Mouse (Mus musculus) MEL (cell line): Measurements from ENCODE around the gene Mapk8ip1. TPM values are rescaled to one million over a fixed set of nuclear protein-coding genes. Genes with fewer than 3 reads are reported as not detected.

Experiments
- DNase-seq: peaks from one replicate; pipeline ENCODE4 v3.0.0; 2011; ENCODE audit warnings: low read depth, low spot score
- H3K27ac ChIP-seq: 2 replicates; pipeline ENCODE4 v1.5.1; 2012; ENCODE audit warnings: low read depth, mild to moderate bottlenecking, control low read depth, low read length, moderate library complexity; ENCODE audit not compliant: control insufficient read depth
- H3K27me3 ChIP-seq, 2 experiments: fragments of 150-350 bp in 1 of 2; sonication (generic) in 1 of 2; 2 replicates each; pipeline ENCODE4 v1.6.1; 2012; ENCODE audit warnings: low read length in 2 of 2, mild to moderate bottlenecking in 2 of 2, improper control_type of control experiment in 1 of 2, moderate library complexity in 1 of 2; ENCODE audit not compliant: insufficient read depth in 2 of 2, control insufficient read depth in 1 of 2
- H3K36me3 ChIP-seq, 2 experiments: 2 replicates each; pipeline ENCODE4 v1.6.1; 2012 to 2014; ENCODE audit warnings: low read length in 2 of 2, improper control_type of control experiment in 1 of 2, inconsistent platforms in 1 of 2, mild to moderate bottlenecking in 1 of 2; ENCODE audit not compliant: insufficient read depth in 2 of 2, control insufficient read depth in 1 of 2
- H3K4me1 ChIP-seq, 2 experiments: fragments of 150-350 bp in 1 of 2; sonication (generic) in 1 of 2; 2 replicates each; pipeline ENCODE4 v1.6.1; 2012; ENCODE audit warnings: low read length in 2 of 2, improper control_type of control experiment in 1 of 2, mild to moderate bottlenecking in 1 of 2; ENCODE audit not compliant: insufficient read depth in 2 of 2, control insufficient read depth in 1 of 2
- H3K4me3 ChIP-seq, 2 experiments: fragments of 150-350 bp in 1 of 2; sonication (generic) in 1 of 2; 2 replicates each; pipeline ENCODE4 v1.5.1; 2012; ENCODE audit warnings: low read depth in 2 of 2, low read length in 2 of 2, mild to moderate bottlenecking in 2 of 2, moderate library complexity in 2 of 2, control low read depth in 1 of 2, improper control_type of control experiment in 1 of 2; ENCODE audit not compliant: control insufficient read depth in 1 of 2, insufficient read depth in 1 of 2
- H3K79me2 ChIP-seq: 2 replicates; pipeline ENCODE4 v1.6.1; 2012; ENCODE audit warnings: mild to moderate bottlenecking, low read length, moderate library complexity; ENCODE audit not compliant: control insufficient read depth, poor library complexity, insufficient read depth
- H3K9ac ChIP-seq: 2 replicates; pipeline ENCODE4 v1.6.1; 2012; ENCODE audit warnings: low read depth, mild to moderate bottlenecking, control low read depth, low read length, moderate library complexity; ENCODE audit not compliant: control insufficient read depth, poor library complexity, severe bottlenecking
- H3K9me3 ChIP-seq: fragments of 150-350 bp; sonication (generic); replicated peaks from 2 replicates; pipeline ENCODE4 v1.6.1; 2012; ENCODE audit warnings: mild to moderate bottlenecking, low read length, improper control_type of control experiment, moderate library complexity; ENCODE audit not compliant: insufficient read depth
- CTCF ChIP-seq, 3 experiments: IDR thresholded peaks in 2 of 3; conservative IDR thresholded peaks in 1 of 3; 2 replicates each; pipeline ENCODE4 v1.5.1; 2011 to 2012; ENCODE audit warnings: low read length in 3 of 3, low read depth in 2 of 3, mild to moderate bottlenecking in 2 of 3, improper control_type of control experiment in 1 of 3, inconsistent platforms in 1 of 3, mixed read lengths in 1 of 3, moderate library complexity in 1 of 3; ENCODE audit not compliant: control insufficient read depth in 1 of 3, insufficient read depth in 1 of 3, poor library complexity in 1 of 3, severe bottlenecking in 1 of 3
- E2F4 ChIP-seq: IDR thresholded peaks from 2 replicates; pipeline ENCODE4 v1.6.1; 2011; ENCODE audit warnings: low read depth, low read length, improper control_type of control experiment, borderline replicate concordance
- GABPA ChIP-seq: IDR thresholded peaks from 2 replicates; pipeline ENCODE4 v1.6.1; 2012; ENCODE audit warnings: low read depth, mild to moderate bottlenecking, inconsistent platforms, low read length, improper control_type of control experiment, moderate library complexity
- GATA1 ChIP-seq: IDR thresholded peaks from 2 replicates; pipeline ENCODE4 v1.6.1; 2011; ENCODE audit warnings: low read depth, low read length, improper control_type of control experiment
- KAT2A ChIP-seq: conservative IDR thresholded peaks from 2 replicates; pipeline ENCODE4 v1.6.1; 2012; ENCODE audit warnings: low read depth, low read length, improper control_type of control experiment, inconsistent platforms
- MAX ChIP-seq: IDR thresholded peaks from 2 replicates; pipeline ENCODE4 v1.6.1; 2011; ENCODE audit warnings: low read length, improper control_type of control experiment
- MEF2A ChIP-seq: IDR thresholded peaks from 2 replicates; pipeline ENCODE4 v1.6.1; 2014; ENCODE audit warnings: low read depth, mild to moderate bottlenecking, inconsistent platforms, low read length, improper control_type of control experiment; ENCODE audit not compliant: poor library complexity, insufficient replicate concordance, severe bottlenecking; ENCODE audit errors: extremely low read depth
- MXI1 ChIP-seq: IDR thresholded peaks from 2 replicates; pipeline ENCODE4 v1.6.1; 2011; ENCODE audit warnings: mild to moderate bottlenecking, low read depth, low read length, improper control_type of control experiment
- MYB ChIP-seq: IDR thresholded peaks from 2 replicates; pipeline ENCODE4 v1.6.1; 2011; ENCODE audit warnings: mild to moderate bottlenecking, low read depth, low read length, improper control_type of control experiment
- MYC ChIP-seq: IDR thresholded peaks from 2 replicates; pipeline ENCODE4 v1.6.1; 2011; ENCODE audit warnings: low read depth, mild to moderate bottlenecking, low read length, improper control_type of control experiment, moderate library complexity
- NRF1 ChIP-seq: IDR thresholded peaks from 2 replicates; pipeline ENCODE4 v1.6.1; 2014; ENCODE audit warnings: low read depth, mild to moderate bottlenecking, inconsistent platforms, low read length, improper control_type of control experiment, moderate library complexity; ENCODE audit not compliant: poor library complexity, insufficient read depth, severe bottlenecking
- POLR2A ChIP-seq, 2 experiments: IDR thresholded peaks; 2 replicates each; pipeline ENCODE4 v1.6.1; 2011 to 2012; ENCODE audit warnings: low read length in 2 of 2, mild to moderate bottlenecking in 2 of 2, control low read depth in 1 of 2, improper control_type of control experiment in 1 of 2, low read depth in 1 of 2, moderate library complexity in 1 of 2; ENCODE audit not compliant: control insufficient read depth in 1 of 2, insufficient read depth in 1 of 2, poor library complexity in 1 of 2
- POLR2AphosphoS2 ChIP-seq: IDR thresholded peaks from 2 replicates; pipeline ENCODE4 v1.6.1; 2011; ENCODE audit warnings: low read length, improper control_type of control experiment
- TAL1 ChIP-seq: IDR thresholded peaks from 2 replicates; pipeline ENCODE4 v1.6.1; 2012; ENCODE audit warnings: mild to moderate bottlenecking, inconsistent platforms, low read length, moderate library complexity, mixed read lengths
- TBP ChIP-seq: IDR thresholded peaks from 2 replicates; pipeline ENCODE4 v1.8.0; 2011; ENCODE audit warnings: low read depth, low read length, improper control_type of control experiment
- TCF12 ChIP-seq: IDR thresholded peaks from 2 replicates; pipeline ENCODE4 v1.6.1; 2014; ENCODE audit warnings: low read depth, mild to moderate bottlenecking, inconsistent platforms, low read length, improper control_type of control experiment, moderate library complexity
- UBTF ChIP-seq: IDR thresholded peaks from 2 replicates; pipeline ENCODE4 v1.6.1; 2012; ENCODE audit warnings: low read depth, mild to moderate bottlenecking, inconsistent platforms, low read length, improper control_type of control experiment, moderate library complexity, borderline replicate concordance; ENCODE audit not compliant: insufficient read depth
- ZC3H11A ChIP-seq: IDR thresholded peaks from 2 replicates; pipeline ENCODE4 v1.6.1; 2012; ENCODE audit warnings: low read depth, mild to moderate bottlenecking, inconsistent platforms, low read length, improper control_type of control experiment
- ZMIZ1 ChIP-seq: IDR thresholded peaks from 2 replicates; pipeline ENCODE4 v1.6.1; 2012; ENCODE audit warnings: low read depth, mild to moderate bottlenecking, inconsistent platforms, low read length, improper control_type of control experiment, moderate library complexity
- ZNF384 ChIP-seq: IDR thresholded peaks from 2 replicates; pipeline ENCODE4 v1.6.1; 2012; ENCODE audit warnings: low read depth, mild to moderate bottlenecking, inconsistent platforms, low read length, improper control_type of control experiment
- polyA plus RNA-seq, 2 experiments: library from polyadenylated mRNA; stranded (reverse) in 1 of 2; unstranded in 1 of 2; fragments of >175 nt in 1 of 2; fragments of >200 nt in 1 of 2; gene quantifications; 2 replicates each; pipeline versions ENCODE4 v1.2.1 to v1.2.4; 2012; ENCODE audit warnings: low replicate concordance in 2 of 2, low read depth in 1 of 2; ENCODE audit not compliant: insufficient read length in 2 of 2, insufficient read depth in 1 of 2, missing spikeins in 1 of 2
- total RNA-seq: library from RNA; depleted of rRNA; stranded (reverse); fragments of 300-350 nt; gene quantifications from 2 replicates; pipeline ENCODE4 v1.2.3, GENCODE M21; 2012

Gene Mapk8ip1
- total and polyA plus RNA-seq, 3 experiments = 2.5 to 3.8 TPM; not detected in 1

GRCm38 (mm10) chr2:92380495-92381050 lies 20.5 kb downstream of the Mapk8ip1 start:
- H3K79me2 ChIP-seq = peaks cover 2% of the 10 kb centered on the region
- TF ChIP-seq ZC3H11A = no peak
- no peak for TF ChIP-seq TBP
- no peak for TF ChIP-seq ZNF384
- no peak for TF ChIP-seq NRF1
- TF ChIP-seq CTCF (IDR thresholded peaks at IDR 0.05 in 2 of 3, conservative IDR thresholded peaks at IDR 0.05 in 1 of 3; ENCODE audit: control insufficient read depth in 1 of 3, insufficient read depth in 1 of 3, low read depth in 2 of 3, low read length in 3 of 3, poor library complexity in 1 of 3, severe bottlenecking in 1 of 3) = no peak
- TF ChIP-seq MYB = no peak
- no peak for TF ChIP-seq TAL1
- TF ChIP-seq KAT2A = no peak
- TF ChIP-seq ZMIZ1 = no peak
- TF ChIP-seq MAX = no peak
- no peak for TF ChIP-seq MYC
- TF ChIP-seq POLR2AphosphoS2 = no peak
- no peak for TF ChIP-seq E2F4
- no peak overlapping the region for H3K4me3 ChIP-seq
- H3K27ac ChIP-seq = no peak overlapping the region
- no peaks in the 10 kb centered on the region; a peak in 1 of 4 replicates for H3K36me3 ChIP-seq
- no peaks in the 10 kb centered on the region for H3K27me3 ChIP-seq
- H3K9me3 ChIP-seq = no peaks in the 10 kb centered on the region
- H3K4me1 ChIP-seq = peaks cover 0 to 8% of the 10 kb centered on the region in 2 experiments; a peak in 2 of 4 replicates
- H3K9ac ChIP-seq = no peak overlapping the region
- no peak for DNase-seq

- Histone ChIP-seq H3K4me1 (peaks cover 0 to 8% of the 10 kb centered on the region in 2 experiments; a peak in 2 of 4 replicates), H3K4me3 (no peak overlapping the region), H3K27me3 (no peaks in the 10 kb centered on the region), H3K27ac (no peak overlapping the region), H3K79me2 (peaks cover 5% of the 10 kb centered on the region), H3K9ac (no peak overlapping the region), H3K36me3 (no peaks in the 10 kb centered on the region; a peak in 1 of 4 replicates), H3K9me3 (no peaks in the 10 kb centered on the region)
- DNase-seq = no peak
- TF ChIP-seq NRF1 (no peak), MEF2A (no peak), KAT2A (no peak), GATA1 (no peak), UBTF (no peak), POLR2AphosphoS2 (no peak), GABPA (no peak), TCF12 (no peak), E2F4 (no peak), POLR2A (IDR thresholded peaks at IDR 0.05; ENCODE audit: control insufficient read depth in 1 of 2, insufficient read depth in 1 of 2, low read depth in 1 of 2, low read length in 2 of 2, poor library complexity in 1 of 2) (no peak), MXI1 (no peak), TAL1 (no peak)
These were observed 21.1 kb downstream of the Mapk8ip1 start for GRCm38 (mm10) chr2:92379783-92380494.
